Mouse (Mus musculus) CH12.LX (cell line): ENCODE data around the gene Meaf6. TPM values are rescaled to one million over a fixed set of nuclear protein-coding genes. Genes with fewer than 3 reads are reported as not detected.

Experiments
- DNase-seq: peaks from one replicate; pipeline ENCODE4 v3.0.0-alpha.2; 2013; ENCODE audit errors: extremely low read depth
- H3K27ac ChIP-seq: 2 replicates; pipeline ENCODE4 v1.5.1; 2012; ENCODE audit warnings: low read depth, mild to moderate bottlenecking, control low read depth, moderate library complexity; ENCODE audit not compliant: insufficient read depth
- H3K27me3 ChIP-seq: replicated peaks from 2 replicates; pipeline ENCODE3; 2012; ENCODE audit warnings: inconsistent platforms
- H3K36me3 ChIP-seq, 2 experiments: replicated peaks in 1 of 2; 2 replicates each; pipeline versions ENCODE3 to v1.6.1; 2012; ENCODE audit warnings: inconsistent platforms in 1 of 2, low read length in 1 of 2, mild to moderate bottlenecking in 1 of 2, mixed read lengths in 1 of 2, moderate library complexity in 1 of 2; ENCODE audit not compliant: control insufficient read depth in 1 of 2, insufficient read depth in 1 of 2
- H3K4me1 ChIP-seq, 2 experiments: 2 replicates each; pipeline ENCODE4 v1.6.1; 2012; ENCODE audit warnings: inconsistent platforms in 1 of 2, moderate library complexity in 1 of 2; ENCODE audit not compliant: insufficient read depth in 2 of 2, control insufficient read depth in 1 of 2
- H3K4me2 ChIP-seq: 2 replicates; pipeline ENCODE4 v1.6.1; 2012; ENCODE audit warnings: low read depth, mild to moderate bottlenecking, control low read depth; ENCODE audit not compliant: poor library complexity, insufficient read depth, severe bottlenecking
- H3K4me3 ChIP-seq, 3 experiments: fragments of 150-350 bp in 1 of 3; sonication (generic) in 1 of 3; replicated peaks in 1 of 3; 2 replicates each; pipeline versions ENCODE3 to v1.5.1; 2011 to 2012; ENCODE audit warnings: low read depth in 2 of 3, low read length in 2 of 3, mild to moderate bottlenecking in 2 of 3, moderate library complexity in 2 of 3, control low read depth in 1 of 3, improper control_type of control experiment in 1 of 3, inconsistent platforms in 1 of 3, mixed read lengths in 1 of 3; ENCODE audit not compliant: poor library complexity in 1 of 3
- H3K79me2 ChIP-seq: replicated peaks from 2 replicates; pipeline ENCODE4 v1.6.1; 2012; ENCODE audit warnings: mild to moderate bottlenecking, moderate library complexity; ENCODE audit not compliant: control insufficient read depth, poor library complexity, insufficient read depth, severe bottlenecking; ENCODE audit errors: extremely low read depth
- H3K9ac ChIP-seq: 2 replicates; pipeline ENCODE4 v1.6.1; 2012; ENCODE audit warnings: low read depth, mild to moderate bottlenecking, control low read depth, moderate library complexity; ENCODE audit not compliant: insufficient read depth
- H3K9me3 ChIP-seq: replicated peaks from 2 replicates; pipeline ENCODE3; 2012; ENCODE audit warnings: low read length, inconsistent platforms, mixed read lengths
- E2F4 ChIP-seq: IDR thresholded peaks from 2 replicates; pipeline ENCODE4 v1.6.1; 2011; ENCODE audit warnings: low read depth, low read length, improper control_type of control experiment; ENCODE audit not compliant: insufficient replicate concordance
- ELF1 ChIP-seq: IDR thresholded peaks from 2 replicates; pipeline ENCODE4 v1.6.1; 2014; ENCODE audit warnings: low read depth, mild to moderate bottlenecking, inconsistent platforms, low read length, improper control_type of control experiment
- ETS1 ChIP-seq: conservative IDR thresholded peaks from 2 replicates; pipeline ENCODE4 v1.6.1; 2012; ENCODE audit warnings: low read depth, mild to moderate bottlenecking, inconsistent platforms, low read length, improper control_type of control experiment, moderate library complexity
- HCFC1 ChIP-seq: IDR thresholded peaks from 2 replicates; pipeline ENCODE4 v1.6.1; 2012; ENCODE audit warnings: low read depth, mild to moderate bottlenecking, inconsistent platforms, low read length, improper control_type of control experiment
- JUN ChIP-seq: IDR thresholded peaks from 2 replicates; pipeline ENCODE4 v1.6.1; 2011; ENCODE audit warnings: low read depth, mild to moderate bottlenecking, low read length, improper control_type of control experiment, moderate library complexity; ENCODE audit not compliant: insufficient read depth
- JUND ChIP-seq: conservative IDR thresholded peaks from 2 replicates; pipeline ENCODE4 v1.6.1; 2011; ENCODE audit warnings: low read depth, low read length, improper control_type of control experiment
- MAX ChIP-seq: IDR thresholded peaks from 2 replicates; pipeline ENCODE4 v1.6.1; 2011; ENCODE audit warnings: low read length, improper control_type of control experiment
- MEF2A ChIP-seq: IDR thresholded peaks from 2 replicates; pipeline ENCODE4 v1.6.1; 2014; ENCODE audit warnings: low read depth, mild to moderate bottlenecking, inconsistent platforms, low read length, improper control_type of control experiment, borderline replicate concordance
- MXI1 ChIP-seq: IDR thresholded peaks from 2 replicates; pipeline ENCODE4 v1.6.1; 2011; ENCODE audit warnings: mild to moderate bottlenecking, low read depth, low read length, improper control_type of control experiment
- NELFE ChIP-seq: IDR thresholded peaks from 2 replicates; pipeline ENCODE4 v1.6.1; 2011; ENCODE audit warnings: low read depth, low read length, improper control_type of control experiment
- PAX5 ChIP-seq: IDR thresholded peaks from 2 replicates; pipeline ENCODE4 v1.6.1; 2012; ENCODE audit warnings: low read length, inconsistent platforms, mixed read lengths
- POLR2AphosphoS2 ChIP-seq: IDR thresholded peaks from 2 replicates; pipeline ENCODE4 v1.6.1; 2011; ENCODE audit warnings: low read depth, low read length, improper control_type of control experiment
- RAD21 ChIP-seq: IDR thresholded peaks from 2 replicates; pipeline ENCODE4 v1.6.1; 2011; ENCODE audit warnings: low read depth, mild to moderate bottlenecking, low read length, improper control_type of control experiment, moderate library complexity
- RCOR1 ChIP-seq: conservative IDR thresholded peaks from 2 replicates; pipeline ENCODE4 v1.6.1; 2012; ENCODE audit warnings: low read depth, mild to moderate bottlenecking, inconsistent platforms, low read length, improper control_type of control experiment
- TBP ChIP-seq: conservative IDR thresholded peaks from 2 replicates; pipeline ENCODE4 v1.6.1; 2011; ENCODE audit warnings: low read depth, low read length, improper control_type of control experiment
- TCF12 ChIP-seq: IDR thresholded peaks from 2 replicates; pipeline ENCODE4 v1.6.1; 2014; ENCODE audit warnings: low read depth, mild to moderate bottlenecking, inconsistent platforms, low read length, improper control_type of control experiment
- UBTF ChIP-seq: IDR thresholded peaks from 2 replicates; pipeline ENCODE4 v1.6.1; 2012; ENCODE audit warnings: low read depth, mild to moderate bottlenecking, inconsistent platforms, low read length, improper control_type of control experiment, moderate library complexity
- ZC3H11A ChIP-seq: IDR thresholded peaks from 2 replicates; pipeline ENCODE4 v1.6.1; 2012; ENCODE audit warnings: low read depth, mild to moderate bottlenecking, inconsistent platforms, low read length, improper control_type of control experiment
- ZKSCAN1 ChIP-seq: IDR thresholded peaks from 2 replicates; pipeline ENCODE4 v1.6.1; 2012; ENCODE audit warnings: low read depth, inconsistent platforms, low read length, improper control_type of control experiment, borderline replicate concordance
- dilution Hi-C: fragments of 300-500 bp; cut with MboI; formaldehyde crosslinking; loops from 2 replicates; pipeline ENCODE4 v1.14.3; 2020; ENCODE audit warnings: low sequenced_read_pairs; ENCODE audit not compliant: extremely low pct_unique_long_range_greater_than_20kb, extremely low pct_ligation_motif_present
- in situ Hi-C: fragments of 300-500 bp; cut with MboI; formaldehyde crosslinking; loops from 3 replicates; pipeline ENCODE4 v1.14.3; 2019; ENCODE audit warnings: low sequenced_read_pairs, low pct_ligation_motif_present, low pct_unique_long_range_greater_than_20kb, mixed read lengths
- polyA plus RNA-seq: library from polyadenylated mRNA; unstranded; fragments of >175 nt; gene quantifications from 2 replicates; pipeline ENCODE4 v1.2.1, GENCODE M21; 2012; ENCODE audit warnings: low read depth; ENCODE audit not compliant: insufficient read length
- total RNA-seq, 2 experiments: library from RNA; depleted of rRNA; stranded (reverse); fragments of 300-350 nt in 1 of 2; fragments of >200 nt in 1 of 2; gene quantifications; 2 replicates each; pipeline ENCODE4 v1.2.3; 2012 to 2014

The Meaf6 gene
- total and polyA plus RNA-seq, 3 experiments = 26.4 to 52.8 (median 29.3) TPM

GRCm38 (mm10) chr4:125126186-125126585 is 41.3 kb downstream of the Meaf6 start:
- H3K9me3 ChIP-seq = no peaks in the 10 kb centered on the region
- in situ Hi-C loops (no loop called here), dilution Hi-C loops (no loop called here)
- peaks cover 3% of the 10 kb centered on the region for H3K27me3 ChIP-seq
- H3K4me3 ChIP-seq = peak overlapping the region; percentile 82 to 97 (median 83)
- DNase-seq = no peak
- H3K27ac ChIP-seq = peak overlapping the region; percentile 98
- H3K4me2 ChIP-seq = peak overlapping the region; percentile 95
- peak overlapping the region; percentile 69 for H3K9ac ChIP-seq
- H3K36me3 ChIP-seq = peaks cover 18 to 42% of the 10 kb centered on the region in 2 experiments
- H3K4me1 ChIP-seq = peaks cover 31 to 41% of the 10 kb centered on the region in 2 experiments
- TF ChIP-seq MAX = 0 out of 2 replicates have a peak, but pooled peaks have one; percentile 16
- TF ChIP-seq UBTF = no peak
- H3K79me2 ChIP-seq = peaks cover 40% of the 10 kb centered on the region

GRCm38 (mm10) chr4:125126761-125127160 is 41.8 kb downstream of the Meaf6 start:
- dilution Hi-C loops (no loop called here), in situ Hi-C loops (no loop called here)
- Histone ChIP-seq H3K27ac (peak overlapping the region; percentile 98), H3K9me3 (no peaks in the 10 kb centered on the region), H3K36me3 (peaks cover 15 to 37% of the 10 kb centered on the region in 2 experiments), H3K79me2 (peaks cover 38% of the 10 kb centered on the region), H3K9ac (peak overlapping the region; percentile 69), H3K4me3 (peak overlapping the region; percentile 82 to 97 (median 83)), H3K4me1 (peaks cover 35 to 42% of the 10 kb centered on the region in 2 experiments), H3K27me3 (peaks cover 3% of the 10 kb centered on the region), H3K4me2 (peak overlapping the region; percentile 95)
- no peak for DNase-seq
- TF ChIP-seq E2F4 (no peak), TBP (no peak), HCFC1 (no peak), MAX (no peak), ZC3H11A (no peak), ETS1 (no peak), ELF1 (no peak), PAX5 (no peak), NELFE (no peak), JUN (no peak), POLR2AphosphoS2 (no peak), MEF2A (no peak), RAD21 (no peak), UBTF (no peak), JUND (no peak), MXI1 (no peak), ZKSCAN1 (no peak), TCF12 (no peak), RCOR1 (no peak)
